Mouse (Mus musculus): ENCODE measurements at regions not wholly inside any gene's neighbourhood (a gene's known extent, or its start where the extent isn't known, plus 50 kb on each side); places are given as distances from the start of the nearest gene placed in this dataset.

DNA sequence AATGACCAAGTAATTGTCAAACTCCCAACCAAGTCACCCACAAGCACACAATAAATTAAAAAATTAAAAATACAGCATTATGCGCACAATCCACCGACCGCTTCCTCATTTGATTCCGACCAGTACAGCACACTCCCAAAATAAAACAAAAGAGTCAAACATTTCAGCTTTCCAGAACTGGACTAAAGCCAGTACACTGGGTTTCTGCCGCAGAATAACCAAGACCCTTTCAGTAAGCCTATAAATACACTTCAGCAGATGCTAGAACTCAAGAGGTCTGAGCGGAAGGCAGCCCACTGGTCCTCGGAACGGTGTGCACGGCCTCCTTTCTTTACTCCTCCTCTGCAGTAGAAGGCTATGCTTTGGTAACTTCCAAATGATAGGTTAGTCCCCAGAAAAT is 98.2 kb upstream of the Selenok start:
- TF ChIP-seq CTCF (IDR thresholded peaks at IDR 0.05; ENCODE audit: low read depth), result no peak
- TF ChIP-seq EP300 (IDR thresholded peaks at IDR 0.05; ENCODE audit: low read depth), result no peak

All from heart, postnatal 0 days (tissue).